Mouse (Mus musculus) spleen, postnatal 36 days (tissue): ENCODE results near the gene Igsf23.
"Not testable (repeated sequence)": the region's sequence is repeated elsewhere in the genome, so short reads cannot be mapped to it uniquely, and the experiment has no call there.

Source experiments
- DNase-seq, 2 experiments: peaks; one replicate each; pipeline ENCODE4 v3.0.0; 2022; ENCODE audit warnings: low spot score in 2 of 2, mixed read lengths in 1 of 2

Gene Igsf23

GRCm38 (mm10) chr7:19935961-19936360, 14.6 kb downstream of the Igsf23 start:
- DNase-seq, result no peak

- peak in 1 of 2 experiments; percentile 31 for DNase-seq
Observed at GRCm38 (mm10) chr7:19935171-19935751, 15.3 kb downstream of the Igsf23 start.

GRCm38 (mm10) chr7:19932877-19933809, 17.4 kb downstream of the Igsf23 start:
- DNase-seq, result peak; percentile 43 to 49

- peak; percentile 46 for DNase-seq
Observed at GRCm38 (mm10) chr7:19932133-19932876, 18.3 kb downstream of the Igsf23 start.

- not testable (repeated sequence) for DNase-seq
Observed at GRCm38 (mm10) chr7:19930481-19930880, 20.1 kb downstream of the Igsf23 start.

GRCm38 (mm10) chr7:19928486-19928885, 22.1 kb downstream of the Igsf23 start:
- DNase-seq, result no peak

- no peak for DNase-seq
Observed at GRCm38 (mm10) chr7:19926849-19927480, 23.6 kb downstream of the Igsf23 start.

- DNase-seq, result no peak
Observed at GRCm38 (mm10) chr7:19925376-19925775, 25.2 kb downstream of the Igsf23 start.

- no peak for DNase-seq
Observed at GRCm38 (mm10) chr7:19923797-19924196, 26.8 kb downstream of the Igsf23 start.

GRCm38 (mm10) chr7:19923354-19923753, 27.2 kb downstream of the Igsf23 start:
- no peak for DNase-seq

- DNase-seq, result peak; percentile 63
Observed at GRCm38 (mm10) chr7:19920506-19921261, 29.9 kb downstream of the Igsf23 start, which contains the start of gene Pvr. Gene Pvr, minus strand, starts transcription at chr7:19921160.

GRCm38 (mm10) chr7:19920166-19920505, 30.4 kb downstream of the Igsf23 start:
- no peak for DNase-seq

GRCm38 (mm10) chr7:19914558-19914957, 36.0 kb downstream of the Igsf23 start:
- DNase-seq, result no peak

- DNase-seq, result no peak
Observed at GRCm38 (mm10) chr7:19911695-19912524, 38.6 kb downstream of the Igsf23 start.

- no peak for DNase-seq
Observed at GRCm38 (mm10) chr7:19911292-19911658, 39.3 kb downstream of the Igsf23 start.

GRCm38 (mm10) chr7:19910421-19911291, 39.9 kb downstream of the Igsf23 start:
- peak; percentile 59 to 60 for DNase-seq

GRCm38 (mm10) chr7:19889881-19890280, 60.7 kb downstream of the Igsf23 start:
- DNase-seq, result peak; percentile 50 to 59

GRCm38 (mm10) chr7:19887849-19888248, 62.7 kb downstream of the Igsf23 start, which contains the start of gene Ceacam19:
Gene Ceacam19, minus strand, starts transcription at chr7:19887965.
- DNase-seq, result no peak
